Mouse (Mus musculus): ENCODE data around the gene Dpy19l3. TPM values are rescaled to one million over a fixed set of nuclear protein-coding genes. Genes with fewer than 3 reads are reported as not detected.

The Dpy19l3 gene
- polyA plus RNA-seq, 1 experiment from 2014 or later: 42.4 TPM

- Histone ChIP-seq H3K9me3 (replicated peaks; ENCODE audit: control insufficient read depth, low read length, poor library complexity, severe bottlenecking) (no peaks in the 10 kb centered on the region), H3K27ac (ENCODE audit: low read length) (no peak overlapping the region), H3K4me2 (ENCODE audit: low read length) (no peak overlapping the region), H3K4me3 (ENCODE audit: low read depth, low read length) (no peak overlapping the region), H3K4me1 (ENCODE audit: control insufficient read depth, insufficient read depth, low read length) (peaks cover 4% of the 10 kb centered on the region; the same call in 1 of the 2 replicates), H3K36me3 (ENCODE audit: control insufficient read depth, insufficient read depth, low read length) (0 out of 2 replicates have a peak, but pooled peaks cover 2% of the 10 kb centered on the region), H3K27me3 (ENCODE audit: control insufficient read depth, insufficient read depth, low read depth, low read length) (no peaks in the 10 kb centered on the region), H3K9ac (ENCODE audit: low read depth, low read length) (no peak overlapping the region)
- no peak for ATAC-seq
- 26% methylated on average over 10 of the region's 10 CpGs for WGBS
Observed at GRCm38 (mm10) chr7:35687229-35687628, 67.0 kb downstream of the Dpy19l3 start.

GRCm38 (mm10) chr7:35686756-35687155 is 67.5 kb downstream of the Dpy19l3 start:
- Histone ChIP-seq H3K9ac (ENCODE audit: low read depth, low read length) (no peak overlapping the region), H3K4me1 (ENCODE audit: control insufficient read depth, insufficient read depth, low read length) (peaks cover 4% of the 10 kb centered on the region; the same call in 1 of the 2 replicates), H3K4me3 (ENCODE audit: low read depth, low read length) (no peak overlapping the region), H3K9me3 (replicated peaks; ENCODE audit: control insufficient read depth, low read length, poor library complexity, severe bottlenecking) (no peaks in the 10 kb centered on the region; the same call in 1 of the 2 replicates), H3K36me3 (ENCODE audit: control insufficient read depth, insufficient read depth, low read length) (no peaks in the 10 kb centered on the region), H3K27me3 (ENCODE audit: control insufficient read depth, insufficient read depth, low read depth, low read length) (no peaks in the 10 kb centered on the region), H3K4me2 (ENCODE audit: low read length) (no peak overlapping the region), H3K27ac (ENCODE audit: low read length) (no peak overlapping the region)
- 25% methylated on average over 13 of the region's 13 CpGs for WGBS
- ATAC-seq: no peak

- no peak for ATAC-seq
- H3K9ac ChIP-seq (ENCODE audit: low read depth, low read length): no peak overlapping the region
- no peaks in the 10 kb centered on the region for H3K27me3 ChIP-seq (ENCODE audit: control insufficient read depth, insufficient read depth, low read depth, low read length)
- no peak overlapping the region for H3K4me3 ChIP-seq (ENCODE audit: low read depth, low read length)
- H3K4me1 ChIP-seq (ENCODE audit: control insufficient read depth, insufficient read depth, low read length): peaks cover 4% of the 10 kb centered on the region; the same call in 1 of the 2 replicates
- 66% methylated on average over 11 of the region's 11 CpGs for WGBS
- no peaks in the 10 kb centered on the region; the same call in 1 of the 2 replicates for H3K9me3 ChIP-seq (replicated peaks; ENCODE audit: control insufficient read depth, low read length, poor library complexity, severe bottlenecking)
- H3K36me3 ChIP-seq (ENCODE audit: control insufficient read depth, insufficient read depth, low read length): no peaks in the 10 kb centered on the region
- H3K4me2 ChIP-seq (ENCODE audit: low read length): no peak overlapping the region
- no peak overlapping the region for H3K27ac ChIP-seq (ENCODE audit: low read length)
Observed at GRCm38 (mm10) chr7:35686216-35686615, 68.0 kb downstream of the Dpy19l3 start.

- Histone ChIP-seq H3K27me3 (ENCODE audit: control insufficient read depth, insufficient read depth, low read depth, low read length) (no peaks in the 10 kb centered on the region), H3K4me1 (ENCODE audit: control insufficient read depth, insufficient read depth, low read length) (peaks cover 4% of the 10 kb centered on the region; the same call in 1 of the 2 replicates), H3K4me2 (ENCODE audit: low read length) (no peak overlapping the region), H3K9me3 (replicated peaks; ENCODE audit: control insufficient read depth, low read length, poor library complexity, severe bottlenecking) (no peaks in the 10 kb centered on the region; the same call in 1 of the 2 replicates), H3K9ac (ENCODE audit: low read depth, low read length) (no peak overlapping the region), H3K36me3 (ENCODE audit: control insufficient read depth, insufficient read depth, low read length) (no peaks in the 10 kb centered on the region), H3K4me3 (ENCODE audit: low read depth, low read length) (no peak overlapping the region), H3K27ac (ENCODE audit: low read length) (no peak overlapping the region)
- 47% methylated on average over 6 of the region's 6 CpGs for WGBS
- no peak for ATAC-seq
Observed at GRCm38 (mm10) chr7:35683409-35684122, 70.7 kb downstream of the Dpy19l3 start.

- H3K9ac ChIP-seq (ENCODE audit: low read depth, low read length): no peak overlapping the region
- H3K4me1 ChIP-seq (ENCODE audit: control insufficient read depth, insufficient read depth, low read length): no peaks in the 10 kb centered on the region
- 92% methylated on average over 3 of the region's 3 CpGs for WGBS
- H3K9me3 ChIP-seq (replicated peaks; ENCODE audit: control insufficient read depth, low read length, poor library complexity, severe bottlenecking): no peaks in the 10 kb centered on the region; the same call in 1 of the 2 replicates
- H3K4me3 ChIP-seq (ENCODE audit: low read depth, low read length): no peak overlapping the region
- no peaks in the 10 kb centered on the region for H3K36me3 ChIP-seq (ENCODE audit: control insufficient read depth, insufficient read depth, low read length)
- H3K4me2 ChIP-seq (ENCODE audit: low read length): no peak overlapping the region
- no peak for ATAC-seq
- H3K27me3 ChIP-seq (ENCODE audit: control insufficient read depth, insufficient read depth, low read depth, low read length): no peaks in the 10 kb centered on the region
- no peak overlapping the region for H3K27ac ChIP-seq (ENCODE audit: low read length)
Observed at GRCm38 (mm10) chr7:35681559-35681958, 72.7 kb downstream of the Dpy19l3 start.

GRCm38 (mm10) chr7:35678976-35679375 is 75.3 kb downstream of the Dpy19l3 start:
- no peak overlapping the region for H3K4me2 ChIP-seq (ENCODE audit: low read length)
- no peak overlapping the region for H3K9ac ChIP-seq (ENCODE audit: low read depth, low read length)
- no peak for ATAC-seq
- no peaks in the 10 kb centered on the region; the same call in 1 of the 2 replicates for H3K9me3 ChIP-seq (replicated peaks; ENCODE audit: control insufficient read depth, low read length, poor library complexity, severe bottlenecking)
- H3K4me1 ChIP-seq (ENCODE audit: control insufficient read depth, insufficient read depth, low read length): no peaks in the 10 kb centered on the region
- H3K27me3 ChIP-seq (ENCODE audit: control insufficient read depth, insufficient read depth, low read depth, low read length): no peaks in the 10 kb centered on the region
- 79% methylated on average over 4 of the region's 4 CpGs for WGBS
- no peak overlapping the region for H3K4me3 ChIP-seq (ENCODE audit: low read depth, low read length)
- H3K36me3 ChIP-seq (ENCODE audit: control insufficient read depth, insufficient read depth, low read length): no peaks in the 10 kb centered on the region
- no peak overlapping the region for H3K27ac ChIP-seq (ENCODE audit: low read length)

GRCm38 (mm10) chr7:35668066-35669041 is 85.9 kb downstream of the Dpy19l3 start:
- WGBS: 9% methylated on average over 18 of the region's 18 CpGs
- H3K4me1 ChIP-seq (ENCODE audit: control insufficient read depth, insufficient read depth, low read length): peaks cover 24% of the 10 kb centered on the region
- peak overlapping the region; percentile 28; the same call in 1 of the 2 replicates for H3K4me2 ChIP-seq (ENCODE audit: low read length)

GRCm38 (mm10) chr7:35663790-35664376 is 90.4 kb downstream of the Dpy19l3 start:
- no peak overlapping the region for H3K4me3 ChIP-seq (ENCODE audit: low read depth, low read length)
- WGBS: 33% methylated on average over 16 of the region's 16 CpGs
- ATAC-seq: no peak
- H3K27me3 ChIP-seq (ENCODE audit: control insufficient read depth, insufficient read depth, low read depth, low read length): no peaks in the 10 kb centered on the region
- H3K9me3 ChIP-seq (replicated peaks; ENCODE audit: control insufficient read depth, low read length, poor library complexity, severe bottlenecking): no peaks in the 10 kb centered on the region
- peaks cover 21% of the 10 kb centered on the region for H3K4me1 ChIP-seq (ENCODE audit: control insufficient read depth, insufficient read depth, low read length)
- no peaks in the 10 kb centered on the region for H3K36me3 ChIP-seq (ENCODE audit: control insufficient read depth, insufficient read depth, low read length)
- no peak overlapping the region for H3K27ac ChIP-seq (ENCODE audit: low read length)
- no peak overlapping the region for H3K4me2 ChIP-seq (ENCODE audit: low read length)
- H3K9ac ChIP-seq (ENCODE audit: low read depth, low read length): no peak overlapping the region

More at GRCm38 (mm10) chr7:35668066-35669041, 85.9 kb downstream of the Dpy19l3 start:
- Histone ChIP-seq H3K36me3 (ENCODE audit: control insufficient read depth, insufficient read depth, low read length) (no peaks in the 10 kb centered on the region), H3K4me3 (ENCODE audit: low read depth, low read length) (no peak overlapping the region), H3K9me3 (replicated peaks; ENCODE audit: control insufficient read depth, low read length, poor library complexity, severe bottlenecking) (no peaks in the 10 kb centered on the region), H3K9ac (ENCODE audit: low read depth, low read length) (peak overlapping the region; percentile 23; the same call in 1 of the 2 replicates), H3K27ac (ENCODE audit: low read length) (peak overlapping the region; percentile 79), H3K27me3 (ENCODE audit: control insufficient read depth, insufficient read depth, low read depth, low read length) (no peaks in the 10 kb centered on the region)
- ATAC-seq: peak; percentile 87

Data from midbrain, embryonic 16.5 days (tissue).